Mouse (Mus musculus) midbrain, postnatal 0 days (tissue): ENCODE measurements around the gene Epb41l3. TPM values are rescaled to one million over a fixed set of nuclear protein-coding genes. Genes with fewer than 3 reads are reported as not detected.
A peak's percentile ranks its signal among the peaks of the same experiment; 100 is the strongest.

Experiments used
- ATAC-seq: fragments of 200-750 bp; cut with Nextera tagmentation; 2 replicates; pipeline ENCODE4 v1.8.0; 2017; ENCODE audit warnings: moderate number of reproducible peaks, mild to moderate bottlenecking, moderate TSS enrichment, moderate library complexity; ENCODE audit not compliant: low FRiP score
- DNase-seq: peaks from one replicate; pipeline ENCODE4 v3.0.0-alpha.2; 2015; ENCODE audit warnings: low spot score
- H3K27ac ChIP-seq: fragments of 300-500 bp; sonication (generic); 2 replicates; pipeline ENCODE4 v1.5.1; 2014; ENCODE audit warnings: low read depth, mild to moderate bottlenecking, low read length, mixed read lengths
- H3K27me3 ChIP-seq: fragments of 300-500 bp; sonication (generic); 2 replicates; pipeline ENCODE4 v1.6.1; 2014; ENCODE audit warnings: low read length, control low read depth, mixed read lengths; ENCODE audit not compliant: insufficient read depth
- H3K36me3 ChIP-seq: fragments of 300-500 bp; sonication (generic); 2 replicates; pipeline ENCODE4 v1.6.1; 2014; ENCODE audit warnings: low read length, control low read depth, mixed read lengths; ENCODE audit not compliant: insufficient read depth
- H3K4me1 ChIP-seq: fragments of 300-500 bp; sonication (generic); 2 replicates; pipeline ENCODE4 v1.6.1; 2014; ENCODE audit warnings: mild to moderate bottlenecking, control low read depth, antibody characterized with exemption, low read length, mixed read lengths; ENCODE audit not compliant: insufficient read depth
- H3K4me2 ChIP-seq: fragments of 300-500 bp; sonication (generic); 2 replicates; pipeline ENCODE4 v1.6.1; 2014; ENCODE audit warnings: low read depth, mild to moderate bottlenecking, low read length, mixed read lengths; ENCODE audit not compliant: poor library complexity, severe bottlenecking
- H3K4me3 ChIP-seq: fragments of 300-500 bp; sonication (generic); 2 replicates; pipeline ENCODE4 v1.5.1; 2014; ENCODE audit warnings: low read depth, mild to moderate bottlenecking, low read length, moderate library complexity
- H3K9ac ChIP-seq: fragments of 300-500 bp; sonication (generic); replicated peaks from 2 replicates; pipeline ENCODE4 v1.6.1; 2014; ENCODE audit warnings: mild to moderate bottlenecking, low read length, moderate library complexity, mixed read lengths; ENCODE audit not compliant: poor library complexity, severe bottlenecking
- H3K9me3 ChIP-seq: fragments of 300-500 bp; sonication (generic); 2 replicates; pipeline ENCODE4 v1.6.1; 2016; ENCODE audit warnings: low read length, control low read depth
- CTCF ChIP-seq: IDR thresholded peaks from 2 replicates; pipeline ENCODE4 v1.5.1; 2016; ENCODE audit warnings: antibody characterized with exemption, mild to moderate bottlenecking
- WGBS: fragments of 180-500 bp; shearing (Covaris S2); extraction: QIAGEN DNeasy Blood & Tissue Kit; methylation state at CpG from one replicate; pipeline ENCODE4 v1.1.7; 2014; 5-methylcytosine and 5-hydroxymethylcytosine counted together
- polyA plus RNA-seq: library from polyadenylated mRNA; unstranded; fragments of >200 nt; fragmentation: Nextera tagmentation; extraction: Ambion mirVana; gene quantifications from 2 replicates; pipeline ENCODE4 v1.2.1, GENCODE M21; 2015
- total RNA-seq: library from RNA; depleted of rRNA; stranded (reverse); fragments of >200 nt; gene quantifications from 2 replicates; pipeline ENCODE4 v1.2.3, GENCODE M21; 2014

The Epb41l3 gene
- total and polyA plus RNA-seq, 2 experiments from 2014 or later, result 72.1 to 102 TPM

DNA sequence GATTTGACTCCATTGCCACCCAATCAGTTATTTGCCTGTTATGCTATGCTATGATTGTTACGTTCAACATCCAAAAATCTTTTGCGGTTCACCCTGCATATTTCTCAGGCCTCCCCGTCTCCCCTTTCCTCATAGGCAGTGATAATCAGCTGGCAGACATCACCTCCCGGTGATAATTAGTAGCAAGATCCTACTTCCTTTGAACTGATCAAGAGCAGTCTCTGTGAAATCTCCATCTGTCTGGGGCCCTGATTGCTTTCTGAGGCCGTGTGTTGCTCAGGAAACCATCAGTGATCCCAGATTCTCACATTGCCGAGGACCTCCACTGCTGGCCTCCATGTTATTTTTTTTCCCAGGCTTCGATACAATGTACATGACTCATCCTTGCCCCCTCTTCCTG is 22.5 kb downstream of the Epb41l3 start:
- Histone ChIP-seq H3K9ac (no peak overlapping the region), H3K4me1 (no peaks in the 10 kb centered on the region), H3K27me3 (no peaks in the 10 kb centered on the region), H3K4me2 (no peak overlapping the region), H3K9me3 (no peaks in the 10 kb centered on the region), H3K4me3 (no peak overlapping the region), H3K36me3 (no peaks in the 10 kb centered on the region), H3K27ac (no peak overlapping the region)
- peak; percentile 50 for DNase-seq
- 64% methylated on average over 7 of the region's 7 CpGs for WGBS
- TF ChIP-seq CTCF, result no peak
- no peak; the same call in 1 of the 2 replicates for ATAC-seq

- H3K27ac ChIP-seq, result no peak overlapping the region
- H3K9ac ChIP-seq, result no peak overlapping the region
- no peaks in the 10 kb centered on the region for H3K9me3 ChIP-seq
- no peak for ATAC-seq
- no peak for DNase-seq
- no peak for TF ChIP-seq CTCF
- H3K36me3 ChIP-seq, result no peaks in the 10 kb centered on the region
- no peaks in the 10 kb centered on the region for H3K4me1 ChIP-seq
- no peaks in the 10 kb centered on the region for H3K27me3 ChIP-seq
- H3K4me3 ChIP-seq, result no peak overlapping the region
- H3K4me2 ChIP-seq, result no peak overlapping the region
- 77% methylated on average over 8 of the region's 8 CpGs for WGBS
These were observed 27.8 kb downstream of the Epb41l3 start for GRCm38 (mm10) chr17:69103326-69103725.

GRCm38 (mm10) chr17:69105035-69105798 is 29.7 kb downstream of the Epb41l3 start:
- H3K4me1 ChIP-seq, result no peaks in the 10 kb centered on the region
- no peak overlapping the region for H3K9ac ChIP-seq
- no peaks in the 10 kb centered on the region for H3K36me3 ChIP-seq
- no peaks in the 10 kb centered on the region for H3K9me3 ChIP-seq
- ATAC-seq, result no peak
- DNase-seq, result no peak
- H3K27me3 ChIP-seq, result no peaks in the 10 kb centered on the region
- H3K4me3 ChIP-seq, result no peak overlapping the region
- WGBS, result 67% methylated on average over 14 of the region's 14 CpGs
- no peak overlapping the region for H3K4me2 ChIP-seq
- no peak overlapping the region for H3K27ac ChIP-seq
- no peak for TF ChIP-seq CTCF

GRCm38 (mm10) chr17:69105799-69106401 is 30.4 kb downstream of the Epb41l3 start:
- no peak overlapping the region for H3K4me3 ChIP-seq
- ATAC-seq (no peak), DNase-seq (peak; percentile 79)
- H3K36me3 ChIP-seq, result no peaks in the 10 kb centered on the region
- H3K4me1 ChIP-seq, result no peaks in the 10 kb centered on the region
- H3K9ac ChIP-seq, result no peak overlapping the region
- peak; percentile 87 for TF ChIP-seq CTCF
- H3K27ac ChIP-seq, result no peak overlapping the region
- 23% methylated on average over 5 of the region's 5 CpGs for WGBS
- H3K9me3 ChIP-seq, result no peaks in the 10 kb centered on the region
- H3K4me2 ChIP-seq, result no peak overlapping the region
- H3K27me3 ChIP-seq, result no peaks in the 10 kb centered on the region

- H3K36me3 ChIP-seq, result no peaks in the 10 kb centered on the region
- H3K4me2 ChIP-seq, result no peak overlapping the region
- H3K9me3 ChIP-seq, result no peaks in the 10 kb centered on the region
- WGBS, result 65% methylated on average over 6 of the region's 6 CpGs
- H3K9ac ChIP-seq, result no peak overlapping the region
- no peaks in the 10 kb centered on the region for H3K27me3 ChIP-seq
- ATAC-seq (no peak), DNase-seq (no peak)
- TF ChIP-seq CTCF, result peak; percentile 39
- no peak overlapping the region for H3K4me3 ChIP-seq
- no peak overlapping the region for H3K27ac ChIP-seq
- no peaks in the 10 kb centered on the region for H3K4me1 ChIP-seq
These were observed 33.7 kb downstream of the Epb41l3 start for GRCm38 (mm10) chr17:69109216-69109615.

GRCm38 (mm10) chr17:69112232-69112631 is 36.7 kb downstream of the Epb41l3 start:
- Histone ChIP-seq H3K9me3 (no peaks in the 10 kb centered on the region), H3K4me2 (no peak overlapping the region), H3K27ac (no peak overlapping the region), H3K4me1 (no peaks in the 10 kb centered on the region), H3K9ac (no peak overlapping the region), H3K27me3 (no peaks in the 10 kb centered on the region), H3K36me3 (no peaks in the 10 kb centered on the region), H3K4me3 (no peak overlapping the region)
- no peak for TF ChIP-seq CTCF
- DNase-seq, result no peak
- ATAC-seq, result no peak
- 54% methylated on average over 2 of the region's 2 CpGs for WGBS
